Mouse (Mus musculus): ENCODE data around the gene Rpl13a.
"Not testable (repeated sequence)": the region's sequence is repeated elsewhere in the genome, so short reads cannot be mapped to it uniquely, and the experiment has no call there.

Rpl13a gene

DNA sequence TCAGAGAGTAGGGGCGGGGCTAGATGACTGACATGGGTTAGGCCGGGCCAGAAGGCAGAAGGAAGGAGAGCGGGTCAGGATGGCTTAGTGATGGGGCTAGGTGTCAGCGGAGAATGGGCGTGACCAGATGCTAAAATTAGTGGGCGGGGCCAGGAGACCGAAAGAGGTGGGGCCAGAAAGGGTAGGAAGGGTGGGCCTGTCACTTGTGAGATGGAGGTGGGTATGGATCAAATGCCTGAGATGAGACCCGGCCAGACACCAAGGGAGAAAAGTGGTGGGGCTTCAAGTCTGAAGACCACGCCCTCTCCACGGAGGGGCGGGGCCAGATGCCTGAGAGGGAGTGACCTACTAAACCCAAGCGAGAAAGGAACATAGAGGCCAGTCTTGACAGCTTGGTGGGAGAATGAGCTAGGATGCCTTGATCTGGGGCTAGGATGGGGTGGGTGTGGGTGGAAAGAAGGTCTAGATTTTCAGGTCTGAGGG lies 6.0 kb upstream of the Rpl13a start:
- peak in 1 of 2 experiments; percentile 70 for DNase-seq

GRCm38 (mm10) chr7:45133446-45134159 lies 5.0 kb upstream of the Rpl13a start:
- DNase-seq: no peak

DNA sequence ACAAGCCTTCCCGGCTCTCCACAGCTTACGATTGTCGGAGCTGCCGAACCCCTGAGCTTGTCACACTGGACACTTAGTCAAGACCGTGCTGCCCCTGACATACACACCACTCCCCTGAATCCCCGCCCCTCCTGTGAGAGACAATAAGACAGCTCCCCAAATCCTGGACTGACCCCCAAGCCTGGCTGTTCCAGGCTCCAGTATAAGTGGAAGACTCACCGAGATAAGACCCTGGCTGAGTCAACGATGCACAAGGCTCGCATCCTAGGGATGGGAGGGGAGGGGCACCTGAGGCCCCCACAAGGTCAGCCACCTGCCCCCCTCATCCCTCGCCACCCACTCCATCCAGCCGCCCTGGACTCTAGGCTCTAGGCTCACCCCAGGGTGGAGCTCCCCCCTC lies 3.3 kb upstream of the Rpl13a start:
- DNase-seq: no peak

DNA sequence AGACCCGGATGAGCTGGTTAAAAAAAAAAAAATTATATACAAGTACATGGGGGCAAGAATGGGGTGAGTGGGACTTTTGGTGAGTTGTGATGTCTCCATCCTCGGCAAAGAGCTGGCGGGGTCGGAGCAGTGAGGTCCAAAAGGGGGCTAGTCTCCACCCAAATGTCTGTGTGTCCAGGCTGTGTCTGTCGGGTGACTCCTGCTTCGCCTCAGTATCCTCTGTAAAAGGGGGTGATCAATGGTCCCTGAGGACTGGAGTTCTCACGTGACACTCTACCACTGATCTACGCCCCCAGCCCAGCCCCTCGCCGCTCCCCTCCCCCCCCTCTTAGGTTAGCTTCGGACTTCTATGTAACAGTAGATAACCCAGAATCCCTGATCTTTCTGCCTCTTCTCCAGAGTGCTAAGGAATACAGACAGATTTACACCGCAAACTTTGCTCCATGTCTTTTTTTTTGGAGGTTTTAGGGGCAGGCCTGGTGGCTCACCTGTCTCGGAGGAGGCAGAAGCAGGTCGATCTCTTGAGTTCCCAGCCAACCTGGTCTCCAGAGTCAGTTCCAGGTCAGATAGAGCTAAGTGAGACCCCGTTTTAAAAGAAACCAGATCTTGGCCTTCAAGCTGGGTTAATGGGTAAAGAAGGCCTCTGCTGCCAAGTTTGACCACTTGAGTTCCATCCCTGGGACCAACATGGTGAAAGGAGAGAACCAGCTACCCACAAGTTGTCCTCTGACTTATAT lies 1.4 kb upstream of the Rpl13a start:
- no peak for DNase-seq

DNA sequence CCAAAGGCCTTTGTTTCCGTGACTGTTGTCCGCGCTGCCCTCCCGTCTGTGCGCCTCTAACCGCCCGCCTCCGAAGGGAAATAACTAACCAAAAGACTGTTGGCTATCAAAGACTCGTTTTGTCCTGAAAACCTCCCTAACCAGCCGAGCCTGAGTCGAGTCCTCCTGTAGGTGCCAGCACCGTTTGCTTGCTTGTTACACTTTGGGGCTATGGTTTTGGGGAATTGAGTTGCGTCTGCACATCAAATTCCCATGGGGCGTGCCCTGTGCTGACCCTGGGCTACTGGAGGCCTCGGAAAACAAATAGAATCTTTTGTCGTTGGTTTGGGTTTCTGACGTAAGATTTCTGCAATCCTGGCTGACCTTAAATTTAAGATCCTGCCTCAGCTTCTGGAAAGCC lies 757 bp upstream of the Rpl13a start:
- peak; percentile 52 to 71 for DNase-seq

DNA sequence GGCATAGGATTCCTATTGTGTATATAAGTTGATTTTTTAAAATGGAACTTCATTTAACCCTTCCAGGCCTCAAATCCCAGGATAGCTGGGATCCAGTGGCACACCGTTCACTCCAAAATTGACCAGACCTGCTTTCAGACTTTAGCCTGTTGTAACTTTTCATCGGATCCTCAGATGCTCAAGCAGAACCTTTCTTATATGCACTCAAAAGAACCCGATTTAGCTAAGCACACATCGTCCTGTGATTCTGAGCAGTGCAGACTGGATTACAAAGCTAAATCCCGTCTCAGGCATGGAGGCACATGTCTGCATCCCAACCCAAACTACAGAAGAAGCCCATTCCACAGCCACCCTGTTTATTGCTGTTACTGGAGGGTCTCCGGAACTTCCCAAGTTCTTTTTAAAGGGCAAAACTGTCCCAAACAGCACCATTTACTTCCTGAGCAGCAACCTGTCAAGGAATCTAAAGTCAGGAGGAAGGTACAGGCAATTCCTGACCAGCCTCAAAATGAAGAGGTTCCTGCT lies 799 bp downstream of the Rpl13a start:
- DNase-seq: no peak

GRCm38 (mm10) chr7:45126844-45127699 lies 1.5 kb downstream of the Rpl13a start:
- DNase-seq: no peak

GRCm38 (mm10) chr7:45126147-45126843 lies 2.3 kb downstream of the Rpl13a start:
- DNase-seq: no peak

GRCm38 (mm10) chr7:45125649-45126048 lies 2.9 kb downstream of the Rpl13a start:
- DNase-seq: not testable (repeated sequence)

GRCm38 (mm10) chr7:45125144-45125600 lies 3.4 kb downstream of the Rpl13a start:
- no peak for DNase-seq

DNA sequence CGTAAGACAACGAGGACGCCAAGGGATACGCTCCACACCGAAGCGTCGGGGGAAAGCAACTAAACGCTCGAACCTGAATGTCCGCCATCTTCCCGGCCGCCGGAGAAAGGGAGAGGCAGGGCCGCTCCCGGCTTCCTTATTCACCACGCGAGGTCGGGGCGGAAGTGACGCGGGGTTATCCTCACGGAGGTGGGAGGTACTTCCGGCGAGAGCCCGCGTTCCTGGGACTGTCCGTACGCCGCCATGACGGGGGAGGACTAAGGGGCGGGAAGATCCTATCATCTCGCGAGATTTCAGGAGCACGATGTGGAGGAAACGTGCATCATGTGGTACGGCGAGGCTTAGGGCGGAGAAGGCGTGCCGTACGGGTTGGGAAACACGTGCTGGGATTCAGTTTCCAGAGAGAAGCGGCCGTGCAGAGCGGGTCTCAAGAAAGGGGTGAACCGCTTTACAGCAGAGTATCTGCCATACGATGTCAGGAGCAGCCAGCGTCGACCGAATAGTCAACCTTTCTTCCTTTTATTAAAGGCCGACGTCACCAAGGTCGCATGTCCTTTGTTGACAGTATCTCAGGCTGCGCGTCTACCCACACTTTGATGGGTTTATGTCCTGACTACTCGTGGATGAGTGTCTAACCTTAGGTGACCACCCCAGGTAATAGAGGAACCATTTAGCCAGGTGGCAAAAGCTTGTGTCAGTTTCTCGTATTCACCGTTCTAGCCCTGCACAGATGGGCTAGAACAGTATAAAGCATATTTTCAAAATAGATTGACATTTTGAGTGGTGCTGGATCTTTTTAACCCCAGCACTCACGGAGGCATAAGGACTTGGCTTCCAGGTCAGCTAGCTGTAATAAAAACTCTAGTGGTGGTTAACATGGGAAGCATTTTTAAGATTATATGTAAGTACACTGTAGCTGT lies 4.1 kb downstream of the Rpl13a start, which contains the start of gene Rps11:
Gene Rps11, minus strand, starts transcription at position 216 of the 920 bp plus-strand sequence.
- DNase-seq: peak; percentile 99

DNA sequence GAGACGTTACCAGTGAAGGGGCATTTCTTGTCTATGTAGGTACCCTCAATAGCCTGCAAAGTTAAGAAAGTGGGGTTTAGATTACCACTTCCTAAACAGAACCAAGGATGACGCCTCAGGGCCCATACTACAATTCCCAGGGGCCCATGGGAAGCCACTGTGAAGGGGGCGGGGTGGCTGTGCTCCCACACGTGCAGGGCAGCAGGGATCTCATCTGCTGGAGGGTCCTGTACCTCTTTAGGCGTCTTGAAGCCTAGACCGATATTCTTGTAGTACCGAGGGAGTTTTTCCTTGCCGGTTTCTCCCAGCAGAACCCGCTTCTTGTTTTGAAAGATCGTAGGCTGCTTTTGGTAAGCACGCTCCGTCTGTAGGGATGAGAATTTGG lies 5.4 kb downstream of the Rpl13a start:
- peak; percentile 35 to 68 for DNase-seq

DNA sequence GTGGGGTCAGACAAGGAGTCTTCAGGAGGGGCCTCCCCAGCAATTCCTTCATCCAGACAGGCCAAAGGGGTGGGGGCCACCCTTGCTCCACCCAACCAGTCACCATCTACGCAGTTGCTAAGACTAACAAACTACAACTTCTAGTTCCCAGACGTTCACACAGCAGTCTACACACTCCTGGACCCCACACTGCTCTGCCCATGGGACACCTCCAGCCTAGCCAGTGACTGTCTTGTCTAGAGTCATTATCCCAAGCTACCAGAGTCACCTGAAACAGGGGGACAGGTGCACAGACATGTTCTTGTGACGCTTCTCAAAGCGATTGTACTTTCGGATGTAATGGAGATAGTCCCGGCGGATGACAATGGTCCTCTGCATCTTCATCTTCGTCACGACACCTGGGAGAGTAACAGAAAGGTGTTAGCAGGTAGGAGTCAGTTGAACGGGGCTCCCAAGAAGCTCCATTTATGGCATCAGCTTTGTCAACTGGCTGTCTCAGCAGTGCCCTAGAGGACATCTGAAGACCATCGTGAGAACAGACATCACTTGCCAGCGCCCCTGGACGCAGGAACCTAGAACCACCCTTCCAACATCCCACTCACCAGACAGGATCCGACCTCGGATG lies 5.9 kb downstream of the Rpl13a start:
- DNase-seq: no peak

DNA sequence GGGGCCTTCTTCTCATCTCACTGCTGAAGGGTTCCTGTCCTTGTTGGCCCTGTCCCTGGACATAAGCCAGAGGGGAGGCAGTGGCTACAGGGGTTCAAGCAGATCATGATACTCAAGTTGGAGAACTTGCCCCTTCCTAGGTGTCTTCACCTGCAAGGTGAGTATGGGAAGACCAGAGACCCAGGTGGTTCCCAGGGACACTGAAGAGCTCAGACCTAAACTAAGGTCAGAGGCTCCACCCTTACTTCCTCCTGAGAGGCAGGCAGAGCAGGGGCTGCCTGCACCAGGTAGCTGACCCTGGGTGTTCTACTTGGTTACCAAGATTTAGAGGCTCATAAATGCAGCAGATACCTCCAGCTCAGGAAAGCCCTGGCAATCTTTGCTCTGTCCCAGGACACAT lies 6.6 kb downstream of the Rpl13a start:
- no peak for DNase-seq

DNA sequence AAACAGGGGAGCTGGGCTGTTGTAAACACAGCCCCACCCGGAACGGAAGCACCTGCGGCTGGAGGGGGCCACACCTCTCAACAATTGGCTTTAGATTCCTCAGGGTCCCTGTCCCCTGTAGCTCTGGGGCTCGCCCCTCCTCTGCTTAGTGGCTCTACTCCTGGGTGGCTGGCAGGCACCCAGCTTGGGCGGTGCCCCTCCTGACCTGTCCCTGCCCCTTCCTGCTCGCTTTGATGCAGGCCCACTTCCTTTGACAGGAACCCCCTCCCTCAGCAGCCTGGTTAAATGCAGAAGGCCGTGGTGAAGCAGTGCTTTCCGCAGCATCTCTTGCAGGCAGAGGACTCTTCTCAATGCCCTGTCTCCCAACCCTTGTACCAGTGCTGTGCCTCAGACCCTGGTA lies 7.2 kb downstream of the Rpl13a start:
- peak; percentile 77 to 79 for DNase-seq

GRCm38 (mm10) chr7:45119780-45120709 lies 8.5 kb downstream of the Rpl13a start:
- no peak for DNase-seq

- no peak for DNase-seq
Measured at GRCm38 (mm10) chr7:45118336-45118735, 10.2 kb downstream of the Rpl13a start.

DNA sequence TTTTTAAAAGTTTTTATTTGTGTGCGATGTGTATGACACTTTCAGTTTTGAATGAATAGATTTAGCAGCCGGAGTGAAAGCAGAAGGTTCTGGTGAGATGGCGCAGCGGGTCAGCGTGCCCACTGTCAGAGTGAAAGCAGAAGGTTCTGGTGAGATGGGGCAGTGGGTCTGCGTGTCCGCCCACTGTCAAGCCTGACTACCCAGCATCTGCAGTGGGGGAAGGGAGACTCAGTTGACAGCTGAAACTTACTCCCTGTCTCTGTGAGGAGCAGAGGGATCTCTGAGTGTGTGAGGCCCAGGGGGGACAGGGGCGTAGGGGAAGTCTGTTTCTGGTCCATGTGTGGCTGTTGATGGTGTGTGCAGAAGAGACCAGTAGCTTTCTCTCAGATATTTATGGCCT lies 11.0 kb downstream of the Rpl13a start:
- no peak for DNase-seq

DNA sequence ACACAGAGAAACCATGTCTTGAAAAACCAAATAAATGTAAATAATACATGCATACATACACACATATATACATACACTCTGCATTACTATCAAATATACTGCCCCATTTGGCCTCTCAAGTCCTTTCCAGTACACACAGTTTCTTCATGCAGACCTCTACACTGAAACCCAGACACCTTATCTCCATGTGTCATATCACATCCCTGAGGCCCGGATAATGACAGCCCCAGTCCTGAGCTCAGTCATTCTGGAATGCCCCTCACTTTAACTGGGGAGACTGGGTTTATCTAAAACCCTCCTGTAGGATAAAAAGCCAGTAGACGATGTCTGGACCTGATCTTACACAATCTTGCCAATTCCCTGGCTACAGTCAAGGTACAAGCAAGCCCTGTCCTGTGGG lies 15.1 kb downstream of the Rpl13a start:
- DNase-seq: no peak

Data from kidney, postnatal 36 days (tissue).